Mouse (Mus musculus) heart, embryonic 13.5 days (tissue): ENCODE measurements at regions not wholly inside any gene's neighbourhood (a gene's known extent, or its start where the extent isn't known, plus 50 kb on each side); places are given as distances from the start of the nearest gene placed in this dataset.
A peak's percentile ranks its signal among the peaks of the same experiment; 100 is the strongest.
"Not testable (repeated sequence)": the region's sequence is repeated elsewhere in the genome, so short reads cannot be mapped to it uniquely, and the experiment has no call there.

Experiments
- ATAC-seq: fragments of 200-750 bp; cut with Nextera tagmentation; 2 replicates; pipeline ENCODE4 v1.8.0; 2017; ENCODE audit warnings: moderate TSS enrichment; ENCODE audit not compliant: insufficient number of reproducible peaks, low FRiP score, low TSS enrichment; ENCODE audit errors: extremely low read depth
- H3K27ac ChIP-seq: fragments of 300-500 bp; sonication (generic); replicated peaks from 2 replicates; pipeline ENCODE4 v1.5.1; 2015; ENCODE audit warnings: moderate library complexity, mild to moderate bottlenecking, inconsistent platforms
- H3K27me3 ChIP-seq: fragments of 300-500 bp; sonication (generic); replicated peaks from 2 replicates; pipeline ENCODE4 v1.6.1; 2015; ENCODE audit warnings: mild to moderate bottlenecking, inconsistent platforms
- H3K36me3 ChIP-seq: fragments of 300-500 bp; sonication (generic); 2 replicates; pipeline ENCODE4 v1.6.1; 2015; ENCODE audit warnings: mild to moderate bottlenecking, inconsistent platforms
- H3K4me1 ChIP-seq: fragments of 300-500 bp; sonication (generic); 2 replicates; pipeline ENCODE4 v1.6.1; 2015; ENCODE audit warnings: inconsistent platforms
- H3K4me2 ChIP-seq: fragments of 300-500 bp; sonication (generic); 2 replicates; pipeline ENCODE4 v1.6.1; 2015; ENCODE audit warnings: inconsistent platforms, mild to moderate bottlenecking, moderate library complexity
- H3K4me3 ChIP-seq: fragments of 300-500 bp; sonication (generic); 2 replicates; pipeline ENCODE4 v1.5.1; 2015; ENCODE audit warnings: moderate library complexity, mild to moderate bottlenecking, inconsistent platforms
- H3K9ac ChIP-seq: fragments of 300-500 bp; sonication (generic); 2 replicates; pipeline ENCODE4 v1.6.1; 2015; ENCODE audit warnings: inconsistent platforms, mild to moderate bottlenecking, moderate library complexity
- H3K9me3 ChIP-seq: fragments of 300-500 bp; sonication (generic); 2 replicates; pipeline ENCODE4 v1.6.1; 2016; ENCODE audit warnings: inconsistent platforms
- WGBS: fragments of 180-500 bp; shearing (Covaris S2); methylation state at CpG from one replicate; pipeline ENCODE4 v1.1.7; 2015; ENCODE audit warnings: mixed read lengths; 5-methylcytosine and 5-hydroxymethylcytosine counted together

DNA sequence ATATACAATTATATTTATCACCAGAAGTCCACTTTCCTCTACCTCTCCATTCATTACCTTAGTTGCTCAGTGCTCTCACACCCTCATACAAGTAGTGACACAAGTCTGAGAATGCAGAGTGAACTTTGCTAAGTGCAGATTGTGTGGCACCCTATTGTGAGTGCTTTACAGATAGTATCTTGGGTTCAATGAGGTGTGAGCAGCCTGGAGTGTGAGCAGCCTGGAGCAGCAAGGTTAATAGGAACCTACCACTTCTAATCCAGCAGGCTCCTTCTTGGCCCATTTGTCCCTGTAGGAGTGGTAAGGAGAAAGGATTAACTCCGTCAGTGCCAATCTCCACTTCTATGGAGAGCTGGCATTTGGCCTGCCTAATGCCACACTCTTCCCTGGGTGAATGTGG lies 192.4 kb upstream of the Gm37988 start:
- H3K27me3 ChIP-seq: no peaks in the 10 kb centered on the region
- no peak overlapping the region for H3K4me2 ChIP-seq
- no peaks in the 10 kb centered on the region; the same call in 1 of the 2 replicates for H3K9me3 ChIP-seq
- 87% methylated on average over 1 of the region's 1 CpGs for WGBS
- H3K27ac ChIP-seq: no peak overlapping the region
- ATAC-seq: no peak
- peaks cover 24% of the 10 kb centered on the region for H3K4me1 ChIP-seq
- H3K4me3 ChIP-seq: no peak overlapping the region
- no peak overlapping the region for H3K9ac ChIP-seq
- H3K36me3 ChIP-seq: no peaks in the 10 kb centered on the region

DNA sequence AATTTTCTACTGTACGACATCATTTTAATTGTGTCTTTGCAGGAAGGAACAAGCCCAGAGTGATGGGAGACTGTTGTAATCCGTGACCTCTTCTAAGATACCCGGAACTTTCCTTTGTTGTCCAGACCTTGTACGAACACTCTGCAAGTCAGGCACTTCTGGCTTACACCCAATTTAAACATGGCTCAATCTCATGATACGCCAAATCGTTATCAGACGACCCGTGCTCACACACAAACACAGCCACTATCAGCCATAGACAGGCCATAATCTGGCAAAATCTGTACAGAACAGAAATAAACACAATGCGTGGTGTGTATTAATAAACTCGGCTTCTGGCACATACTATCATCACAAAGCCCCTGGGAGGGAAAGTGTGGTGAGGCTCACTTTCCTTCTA lies 190.2 kb upstream of the Gm37988 start:
- ATAC-seq: no peak
- WGBS: 35% methylated on average over 10 of the region's 10 CpGs
- Histone ChIP-seq H3K4me2 (peak overlapping the region; percentile 25), H3K36me3 (no peaks in the 10 kb centered on the region), H3K27me3 (no peaks in the 10 kb centered on the region), H3K9ac (no peak overlapping the region), H3K4me1 (peaks cover 30% of the 10 kb centered on the region), H3K27ac (peak overlapping the region; percentile 39), H3K4me3 (no peak overlapping the region), H3K9me3 (no peaks in the 10 kb centered on the region)

GRCm38 (mm10) chr1:4622408-4622807 lies 185.3 kb upstream of the Gm37988 start:
- Histone ChIP-seq H3K4me1 (peaks cover 25% of the 10 kb centered on the region), H3K4me2 (no peak overlapping the region), H3K27ac (peak overlapping the region; percentile 51; the same call in 1 of the 2 replicates), H3K9me3 (no peaks in the 10 kb centered on the region), H3K36me3 (no peaks in the 10 kb centered on the region), H3K9ac (no peak overlapping the region), H3K27me3 (no peaks in the 10 kb centered on the region), H3K4me3 (no peak overlapping the region)
- ATAC-seq: no peak
- WGBS: 37% methylated on average over 5 of the region's 5 CpGs

DNA sequence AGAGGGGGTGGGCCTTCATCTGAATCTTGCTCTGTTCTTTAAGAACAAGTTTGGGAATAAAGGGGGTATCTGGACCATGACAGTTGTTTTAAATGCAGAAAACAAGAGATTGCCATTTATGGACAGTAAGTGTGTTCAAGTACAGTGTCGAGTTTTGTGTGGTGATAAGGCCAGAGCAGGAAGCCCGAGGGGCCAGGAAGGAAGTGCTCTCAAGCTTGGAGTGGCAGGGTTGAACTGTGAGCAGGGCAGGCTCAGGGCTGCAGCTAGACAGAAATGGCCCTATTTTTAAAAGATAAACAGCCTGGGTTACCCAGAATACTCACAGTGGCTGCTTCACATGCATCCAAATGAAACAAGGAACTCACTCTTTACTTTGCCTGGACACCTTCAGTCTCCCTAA lies 184.4 kb upstream of the Gm37988 start:
- no peak overlapping the region for H3K4me3 ChIP-seq
- H3K27me3 ChIP-seq: no peaks in the 10 kb centered on the region
- H3K9me3 ChIP-seq: no peaks in the 10 kb centered on the region
- no peak; the same call in 1 of the 2 replicates for ATAC-seq
- WGBS: 6% methylated on average over 2 of the region's 2 CpGs
- peaks cover 20% of the 10 kb centered on the region for H3K4me1 ChIP-seq
- no peak overlapping the region for H3K4me2 ChIP-seq
- peak overlapping the region; percentile 51 for H3K27ac ChIP-seq
- no peaks in the 10 kb centered on the region for H3K36me3 ChIP-seq
- no peak overlapping the region for H3K9ac ChIP-seq

GRCm38 (mm10) chr1:4653937-4654336 lies 153.8 kb upstream of the Gm37988 start:
- no peak for ATAC-seq
- Histone ChIP-seq H3K4me3 (no peak overlapping the region), H3K4me1 (0 out of 2 replicates have a peak, but pooled peaks cover 5% of the 10 kb centered on the region), H3K4me2 (no peak overlapping the region), H3K27ac (no peak overlapping the region), H3K9me3 (no peaks in the 10 kb centered on the region), H3K9ac (no peak overlapping the region), H3K36me3 (no peaks in the 10 kb centered on the region), H3K27me3 (no peaks in the 10 kb centered on the region)
- WGBS: 18% methylated on average over 7 of the region's 7 CpGs

DNA sequence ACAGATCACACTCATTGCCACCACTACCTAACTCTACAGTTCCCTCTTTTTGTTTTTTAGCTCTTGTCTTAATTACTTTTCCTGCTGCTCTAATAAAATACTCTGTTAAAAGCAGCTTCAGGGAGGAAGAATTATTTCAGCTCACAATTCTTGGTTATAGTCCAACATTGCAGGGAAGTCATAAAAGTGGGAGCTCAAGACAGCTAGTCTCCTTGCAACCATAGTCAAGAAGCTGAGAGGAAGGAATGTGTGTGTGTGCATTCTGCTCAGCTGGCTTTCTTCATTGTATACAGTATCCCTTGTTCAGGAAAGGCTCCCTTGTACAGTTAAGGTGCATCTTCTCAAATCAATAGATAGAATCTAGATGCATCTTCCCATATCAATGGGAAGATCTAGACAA lies 152.4 kb upstream of the Gm37988 start:
- H3K27ac ChIP-seq: no peak overlapping the region
- ATAC-seq: no peak
- H3K4me2 ChIP-seq: no peak overlapping the region
- H3K4me3 ChIP-seq: no peak overlapping the region
- H3K27me3 ChIP-seq: no peaks in the 10 kb centered on the region
- no peaks in the 10 kb centered on the region for H3K9me3 ChIP-seq
- no peak overlapping the region for H3K9ac ChIP-seq
- H3K36me3 ChIP-seq: no peaks in the 10 kb centered on the region
- 0 out of 2 replicates have a peak, but pooled peaks cover 5% of the 10 kb centered on the region for H3K4me1 ChIP-seq

- no peak overlapping the region for H3K27ac ChIP-seq
- H3K4me1 ChIP-seq: 0 out of 2 replicates have a peak, but pooled peaks cover 5% of the 10 kb centered on the region
- no peak for ATAC-seq
- no peaks in the 10 kb centered on the region for H3K9me3 ChIP-seq
- no peaks in the 10 kb centered on the region for H3K36me3 ChIP-seq
- H3K9ac ChIP-seq: no peak overlapping the region
- H3K4me3 ChIP-seq: no peak overlapping the region
- 41% methylated on average over 5 of the region's 5 CpGs for WGBS
- no peak overlapping the region for H3K4me2 ChIP-seq
- no peaks in the 10 kb centered on the region for H3K27me3 ChIP-seq
Observed at GRCm38 (mm10) chr1:4656883-4657282, 150.8 kb upstream of the Gm37988 start.

DNA sequence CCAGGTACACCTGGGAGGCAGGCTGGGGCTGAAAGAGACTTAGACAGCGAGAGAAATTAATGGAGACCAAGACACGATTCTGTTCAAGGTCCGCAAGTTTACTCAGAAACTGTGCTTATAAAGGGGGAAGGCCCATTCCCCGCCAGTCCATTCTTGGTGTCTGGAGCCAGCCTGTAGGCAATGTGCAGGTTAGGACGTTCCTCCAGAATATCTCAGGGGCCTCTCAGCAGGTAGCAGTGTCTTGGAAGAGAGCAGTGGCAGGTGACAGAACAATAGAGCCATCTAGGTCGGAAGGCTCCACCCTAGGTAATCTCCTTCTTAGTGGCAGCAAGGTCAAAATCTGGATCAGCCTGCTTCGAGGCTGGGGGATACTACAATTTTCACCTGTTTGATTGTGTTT lies 147.6 kb upstream of the Gm37988 start:
- H3K4me1 ChIP-seq, H3K27ac ChIP-seq, H3K36me3 ChIP-seq, ATAC-seq, H3K4me2 ChIP-seq, H3K27me3 ChIP-seq, H3K9me3 ChIP-seq, H3K9ac ChIP-seq, H3K4me3 ChIP-seq: not testable (repeated sequence)
- WGBS: 69% methylated on average over 7 of the region's 7 CpGs

DNA sequence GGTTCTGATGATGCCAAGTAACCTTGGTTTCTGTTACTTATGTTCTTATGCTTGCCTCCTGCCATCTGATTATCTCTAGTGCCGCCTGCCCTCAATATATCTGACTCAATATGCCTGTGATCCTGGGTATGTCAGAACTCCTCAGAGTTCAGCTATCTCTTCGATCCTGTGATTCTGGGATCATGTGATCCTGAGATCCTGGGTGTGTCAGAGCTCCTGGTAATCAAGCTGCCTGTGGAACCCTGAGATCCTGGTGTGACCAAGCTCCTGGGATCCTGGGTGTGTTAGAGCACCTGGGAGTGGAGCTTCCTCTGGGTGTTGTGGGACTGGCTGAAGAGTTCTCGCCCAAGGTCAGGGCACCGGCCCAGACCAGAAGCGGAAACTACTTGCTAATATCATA lies 147.1 kb upstream of the Gm37988 start:
- not testable (repeated sequence) for H3K4me1 ChIP-seq, H3K4me2 ChIP-seq, H3K27me3 ChIP-seq, H3K27ac ChIP-seq, H3K9ac ChIP-seq, H3K4me3 ChIP-seq, H3K9me3 ChIP-seq, ATAC-seq, H3K36me3 ChIP-seq
- 80% methylated on average over 5 of the region's 5 CpGs for WGBS

GRCm38 (mm10) chr1:4661761-4662160 lies 145.9 kb upstream of the Gm37988 start:
- no peaks in the 10 kb centered on the region for H3K9me3 ChIP-seq
- H3K27ac ChIP-seq: no peak overlapping the region
- H3K4me1 ChIP-seq: no peaks in the 10 kb centered on the region
- no peak overlapping the region for H3K9ac ChIP-seq
- H3K4me2 ChIP-seq: no peak overlapping the region
- no peaks in the 10 kb centered on the region for H3K27me3 ChIP-seq
- 75% methylated on average over 1 of the region's 1 CpGs for WGBS
- H3K36me3 ChIP-seq: no peaks in the 10 kb centered on the region
- no peak overlapping the region for H3K4me3 ChIP-seq
- ATAC-seq: no peak

DNA sequence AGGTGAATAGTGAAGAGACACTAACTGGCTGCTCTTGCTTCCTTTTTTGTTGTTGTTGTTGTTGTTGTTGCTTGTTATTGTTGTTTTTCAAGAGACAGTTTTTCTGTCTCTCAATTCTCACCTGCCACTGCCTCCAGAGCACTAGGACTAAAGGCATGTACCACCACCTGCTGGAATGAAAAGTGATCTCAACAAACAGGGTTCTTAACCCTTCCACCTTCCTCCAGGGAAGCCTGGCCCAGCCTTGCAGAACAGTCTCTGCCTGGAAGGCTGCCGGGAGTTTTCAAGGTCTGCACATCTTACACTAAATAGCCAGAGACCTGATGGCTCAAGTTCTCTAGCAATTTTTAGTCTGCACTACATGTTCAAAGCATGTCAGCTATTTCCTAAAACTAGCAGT lies 138.0 kb upstream of the Gm37988 start:
- no peaks in the 10 kb centered on the region for H3K9me3 ChIP-seq
- no peak for ATAC-seq
- H3K9ac ChIP-seq: no peak overlapping the region
- H3K4me3 ChIP-seq: no peak overlapping the region
- H3K4me1 ChIP-seq: peaks cover 12% of the 10 kb centered on the region; the same call in 1 of the 2 replicates
- no peak overlapping the region for H3K27ac ChIP-seq
- no peaks in the 10 kb centered on the region for H3K27me3 ChIP-seq
- no peak overlapping the region for H3K4me2 ChIP-seq
- WGBS: 58% methylated on average over 1 of the region's 1 CpGs
- no peaks in the 10 kb centered on the region for H3K36me3 ChIP-seq

DNA sequence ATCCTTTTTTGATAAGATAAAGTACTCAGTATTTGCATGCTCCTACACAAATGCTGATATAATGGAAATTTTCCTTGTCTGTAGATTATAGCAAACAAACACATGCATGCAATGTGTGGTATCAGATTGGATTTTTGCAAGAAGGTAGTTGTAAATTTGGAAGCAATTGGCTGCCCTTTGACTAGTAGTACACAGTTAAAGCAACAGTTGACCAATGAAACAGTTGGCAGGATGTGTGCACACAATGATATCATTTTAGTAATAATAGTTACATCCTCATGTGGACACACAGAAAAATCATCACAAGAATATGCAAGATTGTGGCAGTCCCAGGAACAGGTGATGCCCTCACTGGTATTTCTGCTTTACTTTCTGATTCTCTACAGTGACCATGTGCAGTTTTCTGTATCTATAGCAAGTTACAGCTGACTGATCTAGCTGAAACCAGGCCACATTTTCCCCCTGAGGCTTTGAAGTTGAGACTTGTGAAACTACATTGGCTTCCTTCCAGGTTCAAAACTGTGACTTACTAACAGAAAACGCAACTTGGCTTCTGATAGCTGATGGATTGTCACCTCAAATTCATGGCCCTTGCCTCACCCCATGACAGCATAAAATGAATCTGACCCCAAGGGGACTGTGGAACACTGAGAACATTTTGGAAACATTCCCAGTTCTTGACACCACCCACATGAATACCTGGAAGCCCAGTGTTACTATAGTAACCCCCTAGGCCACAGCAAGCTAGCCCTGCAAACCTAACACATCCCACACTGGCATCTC lies 136.3 kb upstream of the Gm37988 start:
- no peak overlapping the region for H3K27ac ChIP-seq
- peaks cover 12% of the 10 kb centered on the region; the same call in 1 of the 2 replicates for H3K4me1 ChIP-seq
- no peak overlapping the region for H3K4me3 ChIP-seq
- no peak for ATAC-seq
- H3K9ac ChIP-seq: no peak overlapping the region
- 35% methylated on average over 1 of the region's 1 CpGs for whole genome bisulfite sequencing
- no peaks in the 10 kb centered on the region for H3K9me3 ChIP-seq
- H3K36me3 ChIP-seq: no peaks in the 10 kb centered on the region
- H3K4me2 ChIP-seq: no peak overlapping the region
- H3K27me3 ChIP-seq: no peaks in the 10 kb centered on the region
